Mouse (Mus musculus): Measurements from ENCODE around the gene Txlnb. TPM values are rescaled to one million over a fixed set of nuclear protein-coding genes. Genes with fewer than 3 reads are reported as not detected.
"Not testable (repeated sequence)": the region's sequence is repeated elsewhere in the genome, so short reads cannot be mapped to it uniquely, and the experiment has no call there.

Txlnb gene
- total RNA-seq, 1 experiment from 2014 or later, result 0.82 TPM

- no peak for ATAC-seq (replicated peaks; ENCODE audit: low read depth, poor library complexity, severe bottlenecking)
Measured at GRCm38 (mm10) chr10:17808526-17808925, 12.5 kb downstream of the Txlnb start.

DNA sequence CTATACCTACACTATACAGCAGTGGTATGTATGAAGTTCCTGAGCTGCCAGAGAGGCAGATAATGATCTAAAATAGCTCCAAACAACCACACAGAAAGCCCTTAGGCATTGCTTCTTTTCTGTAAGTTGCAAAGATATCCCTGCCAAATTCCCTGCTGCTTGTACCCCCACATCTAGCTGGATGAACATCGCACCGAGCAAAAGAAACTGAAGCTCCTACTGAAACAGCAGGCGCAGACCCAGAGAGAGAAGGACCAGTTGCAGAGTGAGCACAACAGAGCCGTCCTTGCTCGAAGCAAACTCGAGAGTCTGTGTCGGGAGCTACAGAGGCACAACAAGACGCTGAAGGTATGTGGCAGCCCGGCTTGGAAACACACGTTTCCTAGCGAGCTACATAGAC lies 19.0 kb downstream of the Txlnb start:
- ATAC-seq (replicated peaks; ENCODE audit: low read depth, poor library complexity, severe bottlenecking), result no peak

GRCm38 (mm10) chr10:17820422-17820821 lies 24.4 kb downstream of the Txlnb start:
- ATAC-seq (replicated peaks; ENCODE audit: low read depth, poor library complexity, severe bottlenecking), result not testable (repeated sequence)

- 0 out of 2 replicates have a peak, but pooled peaks have one; percentile 11 for ATAC-seq (replicated peaks; ENCODE audit: low read depth, poor library complexity, severe bottlenecking)
Measured at GRCm38 (mm10) chr10:17827391-17827790, 31.4 kb downstream of the Txlnb start.

DNA sequence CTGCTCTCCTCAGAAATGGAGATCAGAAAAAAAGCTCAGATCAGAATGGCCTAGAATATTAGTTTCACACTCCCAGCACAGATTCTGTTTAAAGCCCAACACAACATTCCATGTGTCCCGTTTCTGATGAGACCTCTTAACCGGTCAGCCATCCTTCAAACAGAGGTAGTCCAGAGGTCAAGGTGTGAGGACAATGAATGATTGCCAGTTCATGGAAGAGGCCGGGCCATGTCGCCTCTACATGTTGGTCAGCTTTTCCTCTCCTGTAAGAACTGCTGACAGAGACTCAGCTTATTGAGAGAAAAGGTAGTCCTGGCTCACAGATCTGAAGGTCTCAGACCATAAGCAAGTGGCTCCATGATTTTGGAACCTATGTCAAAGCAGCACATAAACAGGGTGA lies 33.2 kb downstream of the Txlnb start:
- no peak for ATAC-seq (replicated peaks; ENCODE audit: low read depth, poor library complexity, severe bottlenecking)

GRCm38 (mm10) chr10:17831041-17831440 lies 35.0 kb downstream of the Txlnb start:
- ATAC-seq (replicated peaks; ENCODE audit: low read depth, poor library complexity, severe bottlenecking), result no peak

- ATAC-seq (replicated peaks; ENCODE audit: low read depth, poor library complexity, severe bottlenecking), result no peak
Measured at GRCm38 (mm10) chr10:17835031-17835430, 39.0 kb downstream of the Txlnb start.

GRCm38 (mm10) chr10:17836275-17836674 lies 40.2 kb downstream of the Txlnb start:
- ATAC-seq (replicated peaks; ENCODE audit: low read depth, poor library complexity, severe bottlenecking), result no peak

DNA sequence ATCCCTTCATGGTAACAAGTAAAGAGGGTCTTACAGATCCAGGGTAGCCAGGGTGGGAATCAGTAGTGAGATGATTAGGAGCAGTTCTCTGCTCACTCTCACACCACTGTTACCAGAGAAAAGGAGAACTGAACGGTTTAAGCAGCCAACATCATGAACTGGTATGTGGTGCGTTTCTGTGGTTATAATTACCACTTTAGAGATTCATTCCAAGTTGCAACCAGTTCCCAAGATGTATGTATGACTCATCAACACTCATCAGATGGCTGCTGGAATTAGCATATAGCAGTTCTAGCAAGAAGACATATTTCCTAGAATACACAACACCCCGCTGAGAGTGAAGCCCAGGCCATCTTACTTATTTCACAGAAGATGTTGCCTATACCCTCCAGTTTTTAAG lies 46.0 kb downstream of the Txlnb start:
- ATAC-seq (replicated peaks; ENCODE audit: low read depth, poor library complexity, severe bottlenecking), result peak; percentile 54

GRCm38 (mm10) chr10:17844781-17845537 lies 48.9 kb downstream of the Txlnb start:
- no peak for ATAC-seq (replicated peaks; ENCODE audit: low read depth, poor library complexity, severe bottlenecking)

- no peak for ATAC-seq (replicated peaks; ENCODE audit: low read depth, poor library complexity, severe bottlenecking)
Measured at GRCm38 (mm10) chr10:17857647-17858261, 61.7 kb downstream of the Txlnb start.

- ATAC-seq (replicated peaks; ENCODE audit: low read depth, poor library complexity, severe bottlenecking), result no peak
Measured at GRCm38 (mm10) chr10:17860701-17861480, 64.9 kb downstream of the Txlnb start.

- peak; percentile 99 for ATAC-seq (replicated peaks; ENCODE audit: low read depth, poor library complexity, severe bottlenecking)
Measured at GRCm38 (mm10) chr10:17869822-17870662, 74.0 kb downstream of the Txlnb start.

- ATAC-seq (replicated peaks; ENCODE audit: low read depth, poor library complexity, severe bottlenecking), result no peak
Measured at GRCm38 (mm10) chr10:17878002-17878919, 82.2 kb downstream of the Txlnb start.

- ATAC-seq (replicated peaks; ENCODE audit: low read depth, poor library complexity, severe bottlenecking), result no peak
Measured at GRCm38 (mm10) chr10:17880038-17880437, 84.0 kb downstream of the Txlnb start.

- ATAC-seq (replicated peaks; ENCODE audit: low read depth, poor library complexity, severe bottlenecking), result no peak
Measured at GRCm38 (mm10) chr10:17880724-17881123, 84.7 kb downstream of the Txlnb start.

All from common myeloid progenitor, adult 5-6 weeks (primary cell).